Mouse (Mus musculus): ENCODE data around the gene Ankrd11.

DNA sequence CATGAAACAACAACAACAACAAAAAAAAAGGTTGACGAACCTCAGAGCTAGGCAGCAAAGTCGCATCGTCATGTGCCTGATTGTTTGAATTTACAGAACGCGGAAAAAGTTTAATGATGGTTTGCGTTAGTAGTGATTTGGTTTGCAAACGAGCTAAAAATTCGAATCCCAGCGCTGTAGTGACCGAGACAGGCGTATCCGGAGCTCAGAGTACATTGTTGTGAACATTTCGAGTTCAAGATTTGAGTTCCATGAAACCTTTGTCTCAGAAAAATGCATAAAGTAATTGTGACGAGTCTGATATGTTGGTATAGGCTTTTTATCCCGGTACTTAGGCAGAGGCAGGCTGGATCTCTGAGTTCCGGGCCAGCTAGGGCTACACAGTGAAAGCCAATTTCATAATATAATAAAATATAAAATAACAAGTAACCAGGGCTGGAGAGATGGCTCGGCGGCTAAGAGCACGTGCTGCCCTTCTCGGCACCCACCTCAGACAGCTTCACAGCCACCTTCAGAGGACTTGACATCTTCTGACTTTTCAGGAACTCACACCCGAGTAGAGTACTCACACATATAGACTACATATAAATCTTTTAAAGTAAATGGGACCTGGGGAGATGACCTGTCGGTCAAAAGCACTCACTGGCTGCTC lies 1.0 kb upstream of the Ankrd11 start:
- no peak for TF ChIP-seq CTCF (IDR thresholded peaks at IDR 0.05; ENCODE audit: extremely low read depth, insufficient read depth, low read length)
- TF ChIP-seq POLR2A (IDR thresholded peaks at IDR 0.05; ENCODE audit: extremely low read depth, insufficient read depth, low read length), result no peak

All from cortical plate, adult 2 months (tissue).